Mouse (Mus musculus) c-Kit-positive CD71-positive TER-119-positive erythroid progenitor cells, embryonic 14.5 days (primary cell): Measurements from ENCODE around the gene Cnp.
"Not testable (repeated sequence)": the region's sequence is repeated elsewhere in the genome, so short reads cannot be mapped to it uniquely, and the experiment has no call there.

Experiments
- DNase-seq: peaks from one replicate; pipeline ENCODE4 v3.0.0-alpha.2; 2013; ENCODE audit warnings: low spot score

The Cnp gene

DNA sequence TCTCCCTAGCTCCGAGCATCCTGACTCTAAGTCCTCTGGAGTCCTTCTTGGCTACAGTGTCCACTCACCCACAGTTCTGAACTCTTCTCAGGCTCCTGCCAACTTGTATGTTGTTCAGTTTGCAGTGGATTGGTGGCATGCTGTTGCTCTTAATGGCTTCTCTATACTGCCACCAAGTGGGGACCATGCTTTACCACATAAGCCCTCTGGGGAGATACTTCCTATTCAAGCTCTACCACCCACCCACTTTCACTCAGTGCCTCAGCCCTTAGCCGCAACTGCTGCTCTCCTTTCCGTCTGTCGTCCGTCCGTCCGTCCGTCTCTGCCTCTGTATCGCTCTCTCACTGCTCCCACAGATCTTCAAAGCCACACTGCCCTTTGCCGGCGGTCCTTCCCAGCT lies 19.1 kb upstream of the Cnp start:
- DNase-seq = peak; percentile 61

DNA sequence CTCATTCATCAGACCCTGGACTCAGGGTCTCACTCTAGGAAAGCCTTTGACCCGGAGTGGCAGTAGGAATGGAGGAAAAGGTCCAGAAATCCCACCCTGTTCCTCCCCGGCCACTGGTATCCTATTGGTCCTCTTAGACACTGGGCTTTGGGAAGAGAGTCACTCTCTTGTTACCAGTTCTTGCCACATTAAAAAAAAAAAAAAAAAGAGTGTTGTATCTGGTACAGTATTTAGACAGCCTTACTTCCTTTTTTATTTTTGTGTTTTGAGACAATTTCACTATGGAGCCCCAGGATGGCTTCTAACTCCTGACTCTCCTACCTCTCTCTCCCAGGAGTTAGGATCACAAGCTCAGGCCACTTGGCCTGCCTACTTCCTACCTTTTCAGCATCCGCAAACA lies 17.1 kb upstream of the Cnp start:
- no peak for DNase-seq

DNA sequence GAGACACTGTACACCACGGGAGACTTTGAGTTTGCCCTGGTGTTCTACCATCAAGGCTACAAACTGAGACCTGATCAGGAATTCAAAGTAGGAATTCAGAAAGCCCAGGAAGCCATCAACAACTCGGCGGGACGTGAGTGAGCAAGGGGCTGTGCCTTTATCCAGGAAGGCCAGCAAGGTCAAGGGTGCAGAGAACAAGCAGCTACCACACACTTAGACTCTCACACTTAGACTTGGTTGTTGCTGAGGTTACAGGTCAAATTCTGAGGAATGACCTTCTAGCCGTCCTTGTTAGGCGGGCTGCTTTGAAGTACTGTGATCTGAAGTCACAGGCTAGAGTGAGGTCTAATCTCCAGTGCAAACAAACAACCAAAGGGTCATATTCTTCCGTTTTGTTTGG lies 15.2 kb upstream of the Cnp start:
- DNase-seq = no peak

DNA sequence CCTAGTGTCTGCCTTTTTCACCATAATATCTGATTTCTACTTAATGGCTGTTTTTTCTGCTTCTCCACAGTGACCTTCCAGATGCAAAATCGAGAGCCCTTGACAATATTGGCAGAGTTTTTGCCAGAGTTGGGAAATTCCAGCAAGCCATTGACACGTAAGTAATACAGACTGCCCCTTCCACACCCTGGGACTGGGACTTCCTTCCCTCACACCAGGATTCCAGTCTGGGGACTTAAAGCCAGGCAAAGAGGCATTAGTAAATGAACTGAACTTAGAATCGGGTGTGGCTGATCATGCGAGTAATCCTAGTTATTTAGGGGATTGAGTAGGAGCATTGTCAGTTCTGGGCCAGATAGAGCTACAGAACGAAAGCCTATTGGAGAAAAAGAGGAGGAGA lies 13.0 kb upstream of the Cnp start:
- DNase-seq = no peak

DNA sequence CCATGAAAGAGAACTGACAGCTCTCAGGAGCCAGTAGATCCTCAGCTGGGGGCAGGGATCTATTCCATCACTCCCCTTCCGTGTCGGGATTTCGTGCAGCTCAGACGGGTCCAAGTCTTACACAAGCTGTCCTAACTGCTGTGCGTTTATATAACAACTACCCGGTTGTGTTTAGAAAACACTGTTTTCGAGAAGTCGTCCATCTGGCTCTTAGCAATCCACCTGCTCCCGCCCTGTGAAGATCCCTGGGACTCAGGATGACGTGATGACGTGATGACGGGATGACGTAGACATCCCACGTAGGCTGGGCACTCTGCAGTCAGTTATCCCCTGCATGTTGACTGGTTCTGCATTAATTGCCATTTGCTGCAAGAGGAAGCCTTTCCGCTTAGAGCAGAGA lies 10.4 kb upstream of the Cnp start:
- DNase-seq = no peak

DNA sequence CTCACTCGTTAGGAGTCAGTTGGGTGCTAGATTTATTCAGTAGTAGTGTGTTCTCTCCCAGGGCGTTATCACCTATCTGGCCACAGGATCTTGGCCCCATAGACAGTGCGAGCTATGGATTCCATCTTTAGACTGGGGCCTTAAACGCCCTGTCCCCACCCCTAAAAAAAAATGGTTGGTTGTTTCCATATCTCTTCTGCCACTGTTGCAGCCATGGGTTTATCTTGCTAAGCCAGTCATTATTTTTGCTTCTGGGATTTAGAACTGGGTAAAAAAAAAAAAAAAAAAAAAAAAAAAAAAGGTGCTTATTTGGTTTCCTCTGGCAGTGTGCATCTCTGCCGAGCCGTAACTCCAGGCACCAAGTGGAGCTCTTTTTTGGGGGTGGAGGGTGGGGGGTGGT lies 10.0 kb upstream of the Cnp start:
- no peak for DNase-seq

DNA sequence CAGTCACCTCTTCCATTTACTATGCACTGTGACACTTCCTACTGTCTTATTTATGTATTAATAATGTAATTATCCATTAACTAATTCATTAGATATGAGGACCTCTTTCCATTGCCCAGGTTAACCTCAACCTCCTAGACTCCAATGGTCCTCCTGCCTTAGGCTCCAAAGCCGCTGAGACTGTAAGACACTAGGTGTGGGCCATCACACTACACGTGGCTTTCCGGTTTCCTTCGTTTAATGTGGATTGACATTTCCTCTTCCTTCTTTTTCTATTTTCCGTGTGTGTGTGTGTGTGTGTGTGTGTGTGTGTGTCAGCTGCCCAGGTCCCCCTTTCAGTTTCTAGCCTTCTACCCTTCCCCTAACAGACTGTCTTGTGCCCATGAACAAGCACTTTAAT lies 7.5 kb upstream of the Cnp start:
- no peak for DNase-seq

DNA sequence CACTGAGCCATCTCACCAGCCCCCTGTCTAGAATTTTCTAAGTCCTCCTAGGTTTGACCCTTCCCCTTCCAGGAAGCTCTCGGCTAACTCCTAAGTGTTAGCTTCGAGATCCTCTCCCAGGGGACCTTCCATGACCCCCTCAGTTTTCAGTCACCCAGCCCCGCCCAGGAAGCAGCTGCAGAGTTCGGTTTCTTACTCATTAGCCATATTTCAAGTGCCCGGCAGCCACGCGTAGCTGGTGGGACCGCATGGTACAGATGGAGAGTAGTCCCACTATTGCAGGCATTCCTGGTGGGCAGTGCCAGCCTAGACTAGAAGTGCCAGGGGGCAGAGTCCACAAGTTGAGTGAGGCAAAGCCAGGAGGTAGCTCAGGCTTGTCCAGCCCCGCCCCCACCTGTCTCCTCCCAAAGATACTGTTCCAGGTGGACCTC lies 6.9 kb upstream of the Cnp start:
- DNase-seq = no peak

DNA sequence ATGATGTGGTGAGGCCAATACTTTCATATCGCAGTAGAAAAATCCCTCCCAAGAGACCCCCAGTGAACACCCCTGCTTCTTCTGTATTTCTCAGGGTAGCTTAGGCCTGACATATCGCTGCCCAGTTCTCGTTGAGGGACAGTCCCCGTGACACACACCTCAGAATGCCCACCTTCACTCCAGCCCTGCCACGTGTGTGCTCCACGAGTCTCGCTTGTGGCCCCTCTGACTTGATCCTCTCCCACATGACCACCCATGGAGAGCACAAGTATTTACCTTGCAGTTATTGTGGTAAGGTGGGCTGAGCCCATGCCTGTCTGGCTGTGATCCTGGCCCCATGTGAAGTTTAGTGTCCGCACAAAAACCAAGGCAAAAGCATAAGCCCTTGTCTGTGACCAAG lies 6.0 kb upstream of the Cnp start:
- DNase-seq = no peak

DNA sequence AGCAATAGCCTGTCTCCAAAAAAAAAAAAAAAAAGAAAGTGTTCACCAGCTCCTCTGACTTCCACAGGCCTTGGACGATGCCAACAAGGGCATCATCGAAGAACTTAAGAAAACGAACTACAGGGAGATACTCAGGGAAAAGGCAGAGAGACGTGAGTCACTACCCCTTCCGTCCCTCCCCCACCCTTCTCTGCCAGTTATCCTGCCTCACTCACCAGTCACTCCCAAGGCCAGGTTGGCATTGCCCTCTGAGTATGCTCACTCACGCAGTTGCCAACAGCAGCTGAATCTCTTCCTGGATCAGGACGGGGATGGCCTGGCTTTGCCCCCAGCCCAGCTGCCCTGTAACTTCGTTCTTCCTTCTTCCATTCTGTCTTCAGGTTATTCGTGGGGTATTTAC lies 4.9 kb upstream of the Cnp start:
- DNase-seq = no peak

DNA sequence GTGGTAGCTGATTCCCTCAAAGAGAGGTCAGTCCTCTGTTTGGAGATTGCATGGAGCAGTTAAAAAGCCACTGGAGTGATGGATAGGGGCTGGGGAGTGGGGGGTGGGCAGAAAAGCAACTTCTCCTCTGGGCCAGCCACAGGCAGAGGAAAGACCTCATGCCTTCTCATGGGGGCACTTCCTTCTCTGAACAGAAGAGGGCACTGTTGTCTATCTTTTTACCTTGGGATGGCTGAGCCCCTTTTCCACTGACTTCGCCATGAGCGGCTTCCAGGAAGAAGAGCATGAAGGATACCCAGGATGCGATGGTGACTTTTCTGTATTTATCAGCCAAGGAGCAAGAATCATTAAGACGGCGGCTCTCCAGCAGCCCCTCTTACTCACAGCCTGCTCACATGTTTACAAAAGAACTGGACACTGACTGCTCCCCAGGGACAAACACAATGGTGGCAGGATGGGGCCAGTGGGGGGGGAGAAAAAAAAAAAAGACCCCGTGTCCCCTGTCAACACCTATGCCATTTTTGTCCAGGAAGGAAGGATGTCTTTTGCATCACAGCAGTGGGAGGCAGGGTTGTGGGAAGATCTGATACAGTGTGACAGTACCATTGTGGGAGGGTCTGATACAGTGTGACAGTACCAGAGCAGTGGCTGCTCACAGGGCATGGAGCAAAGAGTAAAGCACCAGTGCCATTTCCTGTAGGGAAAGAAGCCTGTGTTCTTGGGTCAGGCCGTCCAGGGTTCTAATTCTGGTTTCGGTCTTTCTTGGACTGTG lies 4.1 kb upstream of the Cnp start:
- DNase-seq = peak; percentile 57

DNA sequence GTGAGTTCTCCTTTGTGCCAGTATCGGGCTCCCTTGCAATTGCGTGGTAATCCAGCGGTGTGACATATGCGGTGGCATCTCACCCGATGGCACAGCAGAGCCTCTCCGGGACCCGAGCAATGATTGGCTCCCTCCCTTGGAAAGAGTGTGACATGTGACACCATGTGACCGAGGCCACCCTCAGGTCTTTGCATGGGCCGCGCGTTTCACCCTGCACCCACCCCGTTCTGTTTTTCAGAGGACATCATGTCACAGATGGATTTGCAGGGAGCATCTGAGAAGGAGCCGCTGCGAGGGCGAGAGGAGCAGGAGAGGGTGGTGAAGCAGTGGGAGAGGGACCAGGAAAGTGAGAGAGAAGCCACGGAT lies 3.5 kb upstream of the Cnp start:
- no peak for DNase-seq

DNA sequence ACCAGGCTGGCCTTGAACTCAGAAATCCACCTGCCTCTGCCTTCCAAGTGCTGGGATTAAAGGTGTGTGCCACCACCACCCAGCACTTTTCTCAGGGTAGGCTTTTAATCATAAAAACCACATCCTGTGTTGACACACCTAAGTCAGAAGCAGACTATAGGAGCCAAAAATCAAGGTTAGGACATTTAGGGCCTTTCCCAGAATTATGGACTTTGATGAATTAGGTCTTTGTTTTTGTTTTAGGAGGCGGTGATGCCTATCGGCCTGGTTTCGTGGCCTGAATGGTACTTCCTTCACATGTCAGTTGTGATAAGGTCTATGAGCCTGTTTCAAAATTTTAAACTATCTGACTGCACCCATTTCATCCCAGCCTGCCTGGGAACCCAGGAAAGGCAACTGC lies 516 bp upstream of the Cnp start:
- DNase-seq = no peak

DNA sequence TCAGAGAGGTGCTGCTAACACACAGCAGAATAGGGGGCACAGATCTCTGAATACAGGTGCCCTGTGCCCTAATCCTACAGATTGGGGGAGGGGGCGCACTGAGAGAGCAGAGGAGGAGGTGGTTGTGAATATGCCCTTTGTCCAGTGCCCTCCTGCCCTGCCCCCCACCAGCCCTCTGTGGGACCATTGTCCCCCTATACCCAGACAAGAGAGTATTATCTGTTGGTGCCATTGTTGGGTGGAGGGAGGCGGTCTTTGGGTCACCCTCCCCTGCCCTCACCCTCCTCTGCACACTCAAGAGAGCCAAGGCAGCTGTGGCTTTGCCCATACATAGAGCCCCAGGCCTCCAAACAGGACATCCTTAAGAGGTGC lies 766 bp downstream of the Cnp start:
- no peak for DNase-seq

DNA sequence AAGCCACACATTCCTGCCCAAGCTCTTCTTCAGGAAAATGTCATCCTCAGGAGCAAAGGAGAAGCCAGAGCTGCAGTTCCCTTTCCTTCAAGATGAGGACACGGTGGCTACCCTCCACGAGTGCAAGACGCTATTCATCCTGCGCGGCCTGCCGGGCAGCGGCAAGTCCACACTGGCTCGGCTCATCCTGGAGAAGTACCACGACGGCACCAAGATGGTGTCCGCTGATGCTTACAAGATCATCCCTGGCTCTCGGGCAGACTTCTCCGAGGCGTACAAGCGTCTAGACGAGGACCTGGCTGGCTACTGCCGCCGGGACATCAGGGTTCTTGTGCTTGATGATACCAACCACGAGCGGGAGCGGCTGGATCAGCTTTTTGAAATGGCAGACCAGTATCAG lies 1.6 kb downstream of the Cnp start:
- DNase-seq = no peak

DNA sequence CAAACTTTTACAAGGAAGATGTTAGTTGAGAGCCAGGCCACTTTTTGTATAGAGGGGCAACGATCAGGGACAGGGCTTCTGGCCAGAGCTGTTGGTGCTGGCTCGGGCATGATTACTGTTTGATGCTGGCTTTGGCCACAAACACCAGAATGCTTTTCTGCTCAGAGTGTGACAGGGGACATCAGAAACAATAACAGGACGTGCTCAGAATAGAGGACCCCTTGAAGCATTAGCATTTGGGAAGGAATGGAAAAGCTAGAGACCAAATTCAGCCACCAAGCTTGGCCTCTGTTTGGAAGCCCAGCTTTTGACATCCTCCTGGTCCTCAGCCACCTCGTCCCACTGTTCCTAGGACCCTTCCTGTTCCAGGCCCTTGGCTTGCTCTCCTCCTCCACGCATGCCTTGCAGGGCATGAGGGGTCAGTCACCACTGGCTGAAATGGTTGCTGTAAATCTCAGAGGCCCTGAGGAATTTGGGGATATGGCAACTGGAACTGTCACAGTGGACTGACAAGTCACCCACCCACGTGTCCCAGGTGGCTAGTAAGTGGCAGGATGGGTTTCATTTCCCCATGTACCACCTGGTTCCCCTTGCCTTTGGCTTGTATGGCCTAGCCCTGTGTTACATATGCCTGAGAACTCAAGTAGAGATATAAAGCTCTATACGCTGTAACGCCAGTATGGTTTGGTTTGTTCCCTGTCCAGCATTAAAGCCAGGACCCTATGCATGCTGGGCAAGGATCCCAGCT lies 3.3 kb downstream of the Cnp start:
- no peak for DNase-seq

DNA sequence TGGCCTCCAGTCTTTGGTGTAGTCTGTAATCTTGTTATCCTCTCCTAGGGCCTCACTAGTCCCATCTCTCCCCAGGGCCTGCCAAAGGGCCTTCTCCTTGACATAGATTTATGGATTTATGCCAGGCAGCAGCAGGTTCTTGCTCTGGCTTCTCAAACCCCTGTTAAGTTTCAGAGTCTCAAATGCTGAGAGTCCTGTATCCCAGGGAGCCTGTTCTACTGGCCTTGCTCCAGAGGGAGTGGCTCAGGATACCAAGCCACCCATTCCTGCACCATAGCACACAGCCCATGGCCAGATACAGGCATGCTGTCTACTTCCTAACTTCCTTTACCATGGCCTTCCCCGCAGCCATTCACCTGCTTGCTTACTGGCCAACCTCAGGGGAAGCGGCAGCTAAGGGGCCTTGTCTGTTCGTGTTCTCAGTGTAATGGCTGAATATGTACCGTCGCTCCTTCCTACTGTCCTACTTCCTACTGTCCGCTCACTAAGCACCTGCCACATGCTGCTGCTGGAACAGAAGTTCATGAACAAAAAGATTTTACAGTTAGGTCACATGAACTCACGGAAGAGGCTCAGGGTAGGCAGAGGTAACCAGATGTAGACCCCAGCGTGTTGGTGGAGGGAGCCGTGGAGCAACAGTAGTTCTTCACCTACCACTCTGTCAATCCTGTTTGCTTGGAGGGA lies 4.6 kb downstream of the Cnp start:
- DNase-seq = no peak

DNA sequence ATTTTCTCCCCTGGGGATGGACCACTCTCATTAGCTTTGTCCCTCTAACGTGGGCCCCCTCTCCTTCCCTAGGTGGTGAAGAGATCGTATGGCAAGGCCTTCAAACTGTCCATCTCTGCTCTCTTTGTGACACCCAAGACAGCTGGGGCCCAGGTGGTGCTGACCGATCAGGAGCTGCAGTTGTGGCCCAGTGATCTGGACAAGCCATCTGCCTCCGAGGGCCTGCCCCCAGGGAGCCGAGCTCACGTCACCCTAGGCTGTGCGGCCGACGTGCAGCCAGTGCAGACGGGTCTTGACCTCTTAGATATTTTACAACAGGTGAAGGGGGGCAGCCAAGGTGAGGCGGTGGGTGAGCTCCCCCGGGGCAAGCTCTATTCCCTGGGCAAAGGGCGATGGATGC lies 5.6 kb downstream of the Cnp start:
- DNase-seq = no peak

DNA sequence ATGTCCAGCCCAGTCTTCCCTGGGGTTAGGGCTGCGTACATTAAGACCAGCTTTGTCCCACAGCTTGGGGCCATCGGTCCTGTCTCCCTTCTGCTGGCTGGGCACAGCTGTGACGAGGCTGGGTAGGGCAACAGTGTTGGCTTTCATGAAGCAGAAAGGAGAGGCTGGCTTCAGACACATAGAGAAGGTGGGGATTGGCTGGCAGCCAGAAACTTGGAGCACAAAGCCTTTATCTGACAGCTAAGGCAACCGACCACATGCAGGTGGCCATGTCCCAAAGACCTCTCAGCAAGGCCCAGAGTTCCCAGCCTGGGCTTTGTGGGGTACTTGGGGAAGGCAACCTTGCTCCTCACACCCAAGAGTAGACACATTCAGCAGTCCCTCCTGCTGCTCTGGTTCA lies 7.1 kb downstream of the Cnp start:
- no peak for DNase-seq

DNA sequence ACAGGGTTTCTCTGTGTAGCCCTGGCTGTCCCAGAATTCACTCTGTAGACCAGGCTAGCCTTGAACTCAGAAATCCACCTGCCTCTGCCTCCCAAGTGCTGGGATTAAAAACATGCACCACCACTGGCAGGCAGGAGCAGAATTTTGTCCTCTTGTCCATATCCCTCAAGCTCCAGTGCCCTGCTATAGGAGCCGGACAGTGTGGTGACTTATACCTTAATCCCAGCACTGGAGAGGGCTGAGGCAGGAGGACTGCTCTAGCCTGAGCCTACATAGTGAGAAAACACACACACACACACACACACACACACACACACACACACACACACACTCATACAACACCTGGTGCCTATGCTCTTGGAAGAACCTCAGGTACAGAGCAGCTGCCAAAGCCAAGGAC lies 7.7 kb downstream of the Cnp start:
- DNase-seq = not testable (repeated sequence)

DNA sequence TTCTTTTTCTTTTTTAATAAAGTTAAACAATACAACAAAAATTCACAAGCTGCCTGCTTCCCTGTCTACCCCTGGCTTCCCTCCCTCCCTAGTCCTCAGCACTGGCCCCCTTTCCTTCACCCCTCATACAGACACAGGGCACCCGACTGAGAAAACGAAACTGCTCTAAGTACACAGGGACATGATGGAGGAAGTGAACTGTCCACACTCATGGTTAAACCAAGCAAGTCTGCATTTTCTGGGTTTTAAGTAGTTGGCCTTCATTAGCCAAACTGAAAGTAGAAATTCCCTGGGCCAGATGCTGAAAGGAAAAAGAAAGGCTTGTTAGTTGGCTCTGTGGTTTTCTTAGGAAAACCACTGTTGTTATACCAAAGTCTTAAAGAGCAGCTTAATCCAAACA lies 8.1 kb downstream of the Cnp start:
- no peak for DNase-seq

DNA sequence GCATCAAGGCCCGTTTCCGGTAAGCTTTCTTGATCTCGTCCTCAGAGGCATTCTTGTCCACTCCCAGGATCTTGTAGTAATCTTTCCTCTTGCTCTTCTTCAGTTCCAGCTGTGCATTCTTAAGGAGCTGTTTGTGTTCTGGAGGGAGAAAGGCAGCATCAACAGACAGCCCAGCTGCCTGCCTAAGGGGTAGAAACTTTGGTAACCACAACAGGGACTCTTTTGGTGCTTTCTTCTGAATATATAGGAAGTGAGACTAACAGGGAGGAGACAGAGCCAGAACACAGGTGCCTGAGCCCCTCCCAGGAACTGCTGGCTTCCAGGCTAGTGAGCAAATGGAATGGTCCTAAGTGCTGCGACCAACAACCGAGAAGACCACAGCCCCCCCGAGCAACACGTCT lies 9.9 kb downstream of the Cnp start:
- no peak for DNase-seq

DNA sequence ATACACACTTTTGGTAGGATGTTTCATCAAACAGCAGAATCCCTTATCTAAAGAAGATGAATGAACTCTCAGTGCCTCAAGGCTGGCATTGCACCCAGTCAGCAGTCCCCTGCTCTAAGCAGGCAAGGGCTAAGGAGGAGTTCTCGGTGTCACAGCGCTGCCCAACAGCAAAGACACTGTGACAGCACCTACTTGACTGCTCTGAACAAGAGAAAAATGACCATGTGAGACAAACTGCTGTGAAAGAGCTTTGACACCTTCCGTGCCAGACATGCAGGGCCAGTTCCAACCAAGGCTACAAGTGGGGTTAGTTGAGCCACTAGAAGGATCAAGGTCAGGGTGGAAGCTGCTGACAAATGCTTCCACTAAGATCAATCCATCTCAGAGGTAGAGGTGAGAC lies 10.4 kb downstream of the Cnp start:
- no peak for DNase-seq

DNA sequence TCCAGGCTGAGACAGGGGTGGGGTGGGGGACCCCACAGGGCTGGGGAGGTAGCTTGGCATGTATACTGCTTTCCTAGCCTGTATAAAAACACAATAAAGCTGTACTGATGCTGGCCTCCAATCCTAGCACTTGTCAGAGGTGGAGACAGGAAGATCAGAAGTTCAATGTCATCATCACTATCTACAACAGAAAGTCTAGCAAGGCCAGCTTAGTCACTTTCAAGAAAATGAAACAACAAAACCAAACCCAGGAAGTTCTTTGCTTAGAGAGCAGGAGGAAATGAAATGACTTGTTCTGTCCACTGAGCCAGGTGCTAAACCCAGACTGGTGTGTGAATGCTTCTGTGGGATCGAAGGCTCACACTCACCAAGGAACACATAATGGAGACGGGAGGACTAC lies 13.8 kb downstream of the Cnp start:
- no peak for DNase-seq
